Comparison of ENCODE assay signal across 25 mouse cellular contexts in the genomic region with DNA sequence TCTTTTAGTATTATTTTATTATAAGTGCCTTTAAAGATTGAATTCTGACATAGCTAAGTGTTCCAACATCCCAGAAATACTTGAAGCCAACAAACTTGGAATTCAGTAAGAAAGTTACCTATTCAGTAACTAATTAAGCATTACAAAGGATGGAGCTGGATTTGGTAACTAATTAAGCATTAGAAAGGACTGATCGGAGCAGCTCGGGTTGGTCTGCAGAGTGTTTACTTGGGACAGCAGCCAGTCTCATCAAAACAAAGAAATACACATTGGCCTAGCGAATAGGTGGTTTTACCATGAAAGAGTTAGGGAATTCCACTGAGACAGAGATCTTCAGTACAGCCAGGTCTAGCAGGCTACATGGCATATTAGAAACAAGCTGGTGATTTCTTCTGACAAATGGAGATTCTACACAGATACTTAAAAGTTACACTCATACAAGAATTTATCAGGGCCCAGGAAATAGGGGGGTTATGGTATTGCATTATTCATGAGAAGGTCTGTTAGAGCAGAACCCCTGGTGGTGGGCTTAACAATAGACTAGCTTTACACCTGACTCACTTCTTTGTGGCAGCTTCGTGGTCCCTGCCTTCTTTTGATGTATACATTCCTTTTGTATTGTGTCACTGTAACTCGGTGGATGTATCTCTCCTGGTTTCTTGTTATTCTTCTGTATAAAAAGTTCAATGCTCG. TPM values are rescaled to one million over a fixed set of nuclear protein-coding genes. Genes with fewer than 3 reads are reported as not detected.
DNase-seq lines count a peak whose midpoint lies in the region; TF ChIP-seq lines count a peak whose summit lies in the region.
"Not testable (repeated sequence)": the region's sequence is repeated elsewhere in the genome, so short reads cannot be mapped to it uniquely, and the experiment has no call there.
"Had no signal": no experiment of that assay in that cellular context is flagged by ENCODE, and none has a peak within 500 bp of the region (broad histone marks: within the 10 kb centered on the region; RNA-seq: fewer than 3 reads in every experiment).

No protein-coding gene starts in this region.

- WGBS in kidney, adult 2 months, result 30% methylated on average over 6 of the region's 6 CpGs

- H3K27ac ChIP-seq in ES-Bruce4 (ENCODE audit: insufficient read depth, low read length) (peak overlapping the region; percentile 94), ES-E14 (ENCODE audit: insufficient read depth, low read depth, low read length, poor library complexity, severe bottlenecking) (peak overlapping the region; percentile 97)
- H3K27ac ChIP-seq in kidney, adult 2 months (ENCODE audit: insufficient read depth, low read depth, low read length), result peak overlapping the region; percentile 45; the same call in 1 of the 2 replicates

- H3K4me1 ChIP-seq in ES-Bruce4 (ENCODE audit: control insufficient read depth, insufficient read depth, low read length); ES-E14 (ENCODE audit: control insufficient read depth in 2 of 2, insufficient read depth in 2 of 2, low read length in 2 of 2, poor library complexity in 1 of 2); kidney, adult 2 months (ENCODE audit: control insufficient read depth, insufficient read depth, low read length): not testable (repeated sequence)

- H3K9me3 ChIP-seq in ES-Bruce4 (replicated peaks; ENCODE audit: control insufficient read depth, insufficient read depth, low read length, poor library complexity, severe bottlenecking); ES-E14 (ENCODE audit: control insufficient read depth, insufficient read depth, low read depth, low read length): not testable (repeated sequence)

- peak; percentile 56 for DNase-seq in ES-E14 (ENCODE audit: low read depth, low spot score)
- peak; percentile 96 for DNase-seq in R1 (ENCODE audit: low read depth, low spot score)
- peak; percentile 33 for DNase-seq in brain, embryonic 14.5 days (ENCODE audit: low read depth)
- DNase-seq in kidney, adult 2 months, result peak; percentile 83
- DNase-seq in kidney, adult 9 months, result peak; percentile 83
- DNase-seq in kidney, postnatal 36 days, result peak; percentile 23 to 29

- not testable (repeated sequence) for H3K4me3 ChIP-seq in ES-Bruce4 (ENCODE audit: low read depth, low read length); ES-E14 (ENCODE audit: insufficient read depth in 1 of 2, low read depth in 1 of 2, low read length in 2 of 2, poor library complexity in 1 of 2, severe bottlenecking in 1 of 2); kidney, adult 2 months (ENCODE audit: insufficient read depth, low read depth, low read length)

- H3K9ac ChIP-seq in ES-Bruce4 (ENCODE audit: low read depth, poor library complexity, severe bottlenecking); ES-E14 (ENCODE audit: insufficient read depth, low read depth, low read length, poor library complexity, severe bottlenecking): not testable (repeated sequence)

- TF ChIP-seq CTCF in ES-Bruce4 (IDR thresholded peaks at IDR 0.05; ENCODE audit: low read depth, low read length); brain, embryonic 14.5 days (IDR thresholded peaks at IDR 0.05; ENCODE audit: borderline replicate concordance, extremely low read depth, insufficient read depth, insufficient read length); kidney, adult 2 months (conservative IDR thresholded peaks at IDR 0.05; ENCODE audit: insufficient read depth, insufficient read length, low read depth, low read length): not testable (repeated sequence)

- not testable (repeated sequence) for TF ChIP-seq POLR2A in ES-Bruce4 (IDR thresholded peaks at IDR 0.05; ENCODE audit: insufficient read depth, low read length); brain, embryonic 14.5 days (IDR thresholded peaks at IDR 0.05; ENCODE audit: borderline replicate concordance, extremely low read depth, insufficient read depth, insufficient read length, poor library complexity, severe bottlenecking); kidney, adult 2 months (IDR thresholded peaks at IDR 0.05; ENCODE audit: low read depth, low read length)

- not testable (repeated sequence) for TF ChIP-seq EP300 in ES-Bruce4 (IDR thresholded peaks at IDR 0.05; ENCODE audit: insufficient read depth, low read depth, low read length)

- H3K36me3 ChIP-seq in ES-Bruce4 (ENCODE audit: control insufficient read depth, insufficient read depth, low read length, poor library complexity, severe bottlenecking); ES-E14 (ENCODE audit: control insufficient read depth, insufficient read depth, low read length, poor library complexity, severe bottlenecking); kidney, adult 2 months (ENCODE audit: control insufficient read depth, insufficient read depth, low read length): not testable (repeated sequence)

- in situ Hi-C loops in ES-E14 (cut with MboI; ENCODE audit: low sequenced_read_pairs in 2 of 2, unreplicated experiment in 2 of 2), result not testable (repeated sequence)

- not testable (repeated sequence) for H3K27me3 ChIP-seq in ES-Bruce4 (ENCODE audit: control insufficient read depth, insufficient read depth, low read length, poor library complexity, severe bottlenecking); kidney, adult 2 months (replicated peaks; ENCODE audit: control insufficient read depth, insufficient read depth, low read length)

RNA-seq across cellular contexts. Expression of a gene that starts 12.2 kb away (rescaled TPM):
- polyA plus RNA-seq in ES-Bruce4 (2011; ENCODE audit: insufficient read depth, insufficient read length, low read depth, missing spikeins), result 0.47 and 0.61 TPM in 2 replicates
- total RNA-seq in ES-E14 (2012; rRNA removed), result 0.32 and 0.40 TPM in 2 replicates
- polyA plus RNA-seq in brain, embryonic 14.5 days (2012; rRNA removed), result 0.04 TPM in 1 of 2 replicates, not detected in the other
- 0.42 and 0.45 TPM in 2 replicates for polyA plus RNA-seq in kidney, adult 2 months (2012; rRNA removed)
- total RNA-seq: adrenal gland, adult 18-20 months; adrenal gland, adult 8-10 months; adrenal gland, postnatal 14 days; adrenal gland, postnatal 36 days; CH12.LX; common myeloid progenitor, adult 5-6 weeks; MEL had no signal
- polyA plus RNA-seq: activated CD4-positive, CD25-positive, alpha-beta regulatory T cell, adult 4 months; CD4-positive, CD25-positive, alpha-beta regulatory T cell, adult 4 months; embryonic facial prominence, embryonic 13.5 days; embryonic facial prominence, embryonic 15.5 days; erythroblast, embryonic 14.5 days; forebrain, embryonic 12.5 days; forebrain, embryonic 14.5 days; forebrain, embryonic 16.5 days; Patski had no signal

RNA-seq across cellular contexts. Expression of a gene that starts 51.5 kb away (rescaled TPM):
- not detected in 2 replicates for polyA plus RNA-seq in ES-Bruce4 (2011; ENCODE audit: insufficient read depth, insufficient read length, low read depth, missing spikeins)
- not detected in 2 replicates for total RNA-seq in ES-E14 (2012; rRNA removed)
- polyA plus RNA-seq in brain, embryonic 14.5 days (2012; rRNA removed), result not detected in 2 replicates
- polyA plus RNA-seq in kidney, adult 2 months (2012; rRNA removed), result not detected in 2 replicates
- total RNA-seq: CH12.LX; common myeloid progenitor, adult 5-6 weeks; MEL had no signal
- polyA plus RNA-seq: activated CD4-positive, CD25-positive, alpha-beta regulatory T cell, adult 4 months; CD4-positive, CD25-positive, alpha-beta regulatory T cell, adult 4 months; embryonic facial prominence, embryonic 11.5 days; embryonic facial prominence, embryonic 13.5 days; embryonic facial prominence, embryonic 15.5 days; erythroblast, embryonic 14.5 days; forebrain, embryonic 10.5 days; forebrain, embryonic 12.5 days; forebrain, embryonic 14.5 days; forebrain, embryonic 16.5 days; Patski had no signal

Comparison
In these comparisons a context has a peak if more than half of its experiments do, and no peak if none do; other contexts are left out.
1. H3K27ac ChIP-seq: peak in every context shown above with its lines; median percentile 97 in ES-E14; 94 in ES-Bruce4; 45 in kidney, adult 2 months.
2. DNase-seq: peak in every context shown above with its lines; median percentile 96 in R1; 83 in kidney, adult 2 months; 83 in kidney, adult 9 months; 56 in ES-E14; 33 in brain, embryonic 14.5 days; 26 in kidney, postnatal 36 days.